Mouse (Mus musculus) ES-Bruce4 (cell line): ENCODE results near the gene Gorasp1.

Experiments used
- CTCF ChIP-seq: IDR thresholded peaks from one replicate; pipeline ENCODE4 v1.8.1; 2011; ENCODE audit warnings: low read depth, low read length
- POLR2A ChIP-seq: IDR thresholded peaks from one replicate; pipeline ENCODE4 v1.8.1; 2011; ENCODE audit warnings: low read length; ENCODE audit not compliant: insufficient read depth

DNA sequence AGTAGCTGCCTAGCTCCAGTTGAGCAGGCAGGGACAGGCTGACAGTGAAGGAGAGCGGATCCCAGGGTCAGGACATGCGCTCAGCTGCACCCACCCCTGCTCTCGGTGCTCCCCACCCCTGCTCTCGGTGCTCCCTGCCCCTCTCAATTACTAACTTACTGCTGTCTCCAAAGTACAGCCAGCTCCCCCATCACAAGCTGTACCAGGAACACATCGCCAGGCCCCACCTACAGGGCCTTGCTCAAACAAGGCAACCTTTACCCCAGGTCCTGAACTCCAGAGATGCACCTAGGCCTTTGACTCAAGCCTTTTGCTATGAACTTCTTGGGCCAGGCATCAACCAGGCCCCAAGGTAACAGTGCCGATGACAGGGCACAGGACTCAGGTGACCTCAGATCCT, 3.7 kb downstream of the Gorasp1 start:
- TF ChIP-seq POLR2A (no peak), CTCF (no peak)
